Mouse (Mus musculus) testis, adult 2 months (tissue): Measurements from ENCODE around the gene Gm21852. TPM values are rescaled to one million over a fixed set of nuclear protein-coding genes. Genes with fewer than 3 reads are reported as not detected.
"Not testable (repeated sequence)": the region's sequence is repeated elsewhere in the genome, so short reads cannot be mapped to it uniquely, and the experiment has no call there.

ENCODE experiments used
- H3K27ac ChIP-seq: fragments of 200-500 bp; 2 replicates; pipeline ENCODE4 v1.5.1; 2012; ENCODE audit warnings: low read depth, low read length; ENCODE audit not compliant: control insufficient read depth, insufficient read depth
- H3K27me3 ChIP-seq: fragments of 200-500 bp; 2 replicates; pipeline ENCODE4 v1.6.1; 2012; ENCODE audit warnings: mild to moderate bottlenecking, low read length, moderate library complexity; ENCODE audit not compliant: control insufficient read depth, insufficient read depth
- H3K36me3 ChIP-seq: fragments of 200-500 bp; 2 replicates; pipeline ENCODE4 v1.6.1; 2012; ENCODE audit warnings: mild to moderate bottlenecking, low read length; ENCODE audit not compliant: control insufficient read depth, insufficient read depth
- H3K4me1 ChIP-seq: fragments of 200-500 bp; 2 replicates; pipeline ENCODE4 v1.6.1; 2012; ENCODE audit warnings: low read length; ENCODE audit not compliant: control insufficient read depth, insufficient read depth
- H3K4me3 ChIP-seq: fragments of 200-500 bp; 2 replicates; pipeline ENCODE4 v1.5.1; 2012; ENCODE audit warnings: low read depth, mild to moderate bottlenecking, low read length, moderate library complexity, mixed read lengths; ENCODE audit not compliant: control insufficient read depth
- polyA plus RNA-seq: library from polyadenylated mRNA; depleted of rRNA; stranded (reverse); fragments of >200 nt; gene quantifications from 2 replicates; pipeline ENCODE4 v1.2.3, GENCODE M21; 2012; rRNA removed

Gene Gm21852
- polyA plus RNA-seq, result not detected in 2 replicates

DNA sequence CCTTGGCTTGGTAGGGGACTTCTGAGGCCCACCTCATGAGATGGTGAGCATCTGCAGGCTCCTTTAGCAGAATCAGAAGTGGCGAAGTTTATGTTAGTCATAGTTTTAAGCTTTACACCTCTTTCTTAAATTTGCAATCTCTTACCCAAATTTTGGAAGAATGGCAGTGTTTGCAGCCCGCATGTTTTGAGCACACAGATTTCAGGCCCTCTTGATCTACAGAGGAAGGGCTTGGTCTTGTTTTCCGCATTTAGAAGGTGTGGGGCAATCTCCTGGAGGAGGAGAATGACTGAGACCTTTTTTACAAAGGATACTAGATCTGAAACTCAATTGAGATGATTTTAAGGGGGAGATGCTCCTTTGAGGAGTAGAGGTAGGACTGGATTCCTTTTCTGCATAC is at the start of gene Gm21852:
Gm21852 (minus strand) TSS at position 101 of the 400 bp plus-strand sequence.
- H3K27me3 ChIP-seq, result not testable (repeated sequence)

More for the DNA sequence above, at the start of gene Gm21852:
- not testable (repeated sequence) for H3K27ac ChIP-seq, H3K4me1 ChIP-seq, H3K4me3 ChIP-seq, H3K36me3 ChIP-seq

Other genes with a start within 250 kb of the Gm21852 start
- not detected in 2 replicates for gene Gm21797, start 123.8 kb upstream of the Gm21852 start, polyA plus RNA-seq
- gene Gm20795, start 152.9 kb upstream of the Gm21852 start, polyA plus RNA-seq, result 2.1 and 2.3 TPM in 2 replicates